Mouse (Mus musculus): ENCODE results near the gene Gja8.

Gene Gja8

GRCm38 (mm10) chr3:96879536-96879935, 46.3 kb downstream of the Gja8 start:
- DNase-seq: no peak

GRCm38 (mm10) chr3:96874808-96875571, 50.8 kb downstream of the Gja8 start:
- no peak for DNase-seq

GRCm38 (mm10) chr3:96872501-96872900, 53.3 kb downstream of the Gja8 start:
- DNase-seq: no peak

- DNase-seq: no peak
Measured at GRCm38 (mm10) chr3:96871070-96871469, 54.8 kb downstream of the Gja8 start.

- no peak for DNase-seq
Measured at GRCm38 (mm10) chr3:96870270-96870669, 55.5 kb downstream of the Gja8 start.

- DNase-seq: no peak
Measured at GRCm38 (mm10) chr3:96869091-96869490, 56.7 kb downstream of the Gja8 start.

- DNase-seq: no peak
Measured at GRCm38 (mm10) chr3:96868566-96868965, 57.3 kb downstream of the Gja8 start.

- no peak for DNase-seq
Measured at GRCm38 (mm10) chr3:96867863-96868262, 58.0 kb downstream of the Gja8 start.
